Mouse (Mus musculus) liver, postnatal 0 days (tissue): Measurements from ENCODE around the gene Tnf.

Source experiments
- CTCF ChIP-seq: sonication (generic); IDR thresholded peaks from 2 replicates; pipeline ENCODE4 v1.5.1; 2016; ENCODE audit warnings: antibody characterized with exemption, low read depth
- EP300 ChIP-seq: IDR thresholded peaks from 2 replicates; pipeline ENCODE4 v1.6.1; 2016; ENCODE audit warnings: antibody characterized with exemption, low read depth, mild to moderate bottlenecking

GRCm38 (mm10) chr17:35234903-35235302, 33.1 kb upstream of the Tnf start:
- no peak for TF ChIP-seq EP300
- 0 out of 2 replicates have a peak, but pooled peaks have one; percentile 13 for TF ChIP-seq CTCF
